33 mouse cellular contexts compared by ENCODE assay signal in genomic region chr8:45329206-45329980, GRCm38 (mm10). TPM values are rescaled to one million over a fixed set of nuclear protein-coding genes. Genes with fewer than 3 reads are reported as not detected.
A peak's percentile ranks its signal among the peaks of the same experiment; 100 is the strongest.
DNase-seq lines count a peak whose midpoint lies in the region; ATAC-seq and TF ChIP-seq lines count a peak whose summit lies in the region.
"Had no signal": no experiment of that assay in that cellular context is flagged by ENCODE, and none has a peak within 500 bp of the region (broad histone marks: within the 10 kb centered on the region; RNA-seq: fewer than 3 reads in every experiment).

No protein-coding gene starts in this region.

- TF ChIP-seq EP300 in heart, adult 2 months (IDR thresholded peaks at IDR 0.05; ENCODE audit: insufficient read depth, low read depth, low read length): no peak
- TF ChIP-seq EP300 in lung, postnatal 0 days (IDR thresholded peaks at IDR 0.05): no peak

- H3K79me2 ChIP-seq in heart, adult 2 months (replicated peaks; ENCODE audit: control insufficient read depth, insufficient read depth, low read length): no peaks in the 10 kb centered on the region

- 84% methylated on average over 6 of the region's 6 CpGs for WGBS in heart, adult 2 months
- 68% methylated on average over 6 of the region's 6 CpGs for WGBS in lung, postnatal 0 days
- WGBS in small intestine, adult 2 months: 26% methylated on average over 6 of the region's 6 CpGs
- WGBS in embryonic facial prominence, embryonic 10.5 days: 88% methylated on average over 6 of the region's 6 CpGs

- H3K9me3 ChIP-seq in lung, postnatal 0 days (ENCODE audit: low read length): no peaks in the 10 kb centered on the region
- no peaks in the 10 kb centered on the region for H3K9me3 ChIP-seq in embryonic facial prominence, embryonic 10.5 days
- H3K9me3 ChIP-seq: forebrain, embryonic 12.5 days; heart, embryonic 13.5 days; hindbrain, embryonic 13.5 days; limb, embryonic 10.5 days; midbrain, embryonic 12.5 days had no signal

- DNase-seq in heart, adult 8-10 months (ENCODE audit: low spot score): peak; percentile 13
- DNase-seq in heart, adult 2 months: no peak
- DNase-seq in lung, postnatal 0 days (ENCODE audit: low spot score): peak; percentile 71
- DNase-seq in embryonic facial prominence, embryonic 10.5 days (ENCODE audit: low spot score): no peak
- DNase-seq: adrenal gland, postnatal 36 days; cerebellum, adult 11 months; cerebellum, postnatal 10 days; gastrocnemius, postnatal 36 days; heart, postnatal 14 days; kidney, adult 9 months; kidney, postnatal 25 days; liver; liver, postnatal 0 days; spleen, adult 18-20 months had no signal

- TF ChIP-seq POLR2A in heart, adult 2 months (IDR thresholded peaks at IDR 0.05; ENCODE audit: insufficient read depth, low read depth, low read length): no peak
- no peak for TF ChIP-seq POLR2A in small intestine, adult 2 months (IDR thresholded peaks at IDR 0.05; ENCODE audit: low read depth, low read length)

- no peaks in the 10 kb centered on the region for H3K36me3 ChIP-seq in heart, adult 2 months (ENCODE audit: control insufficient read depth, insufficient read depth, low read length)
- H3K36me3 ChIP-seq in lung, postnatal 0 days (ENCODE audit: insufficient read depth, low read length): no peaks in the 10 kb centered on the region
- peaks cover 14% of the 10 kb centered on the region for H3K36me3 ChIP-seq in small intestine, adult 2 months (ENCODE audit: control insufficient read depth, insufficient read depth, low read length)
- no peaks in the 10 kb centered on the region for H3K36me3 ChIP-seq in embryonic facial prominence, embryonic 10.5 days (replicated peaks)
- H3K36me3 ChIP-seq: forebrain, embryonic 12.5 days; G1E; heart, embryonic 13.5 days; hindbrain, embryonic 13.5 days; limb, embryonic 10.5 days; midbrain, embryonic 12.5 days had no signal

- H3K27ac ChIP-seq in heart, adult 2 months: no peak overlapping the region
- peak overlapping the region; percentile 80 for H3K27ac ChIP-seq in brown adipose tissue, adult 24 weeks (replicated peaks; ENCODE audit: low read depth, low read length)
- H3K27ac ChIP-seq in lung, postnatal 0 days (ENCODE audit: low read length): peak overlapping the region; percentile 26; the same call in 1 of the 2 replicates
- H3K27ac ChIP-seq in small intestine, adult 2 months (ENCODE audit: insufficient read depth, low read depth, low read length): peak overlapping the region; percentile 91
- H3K27ac ChIP-seq in embryonic facial prominence, embryonic 10.5 days (replicated peaks): no peak overlapping the region
- H3K27ac ChIP-seq: forebrain, embryonic 12.5 days; heart, embryonic 13.5 days; hindbrain, embryonic 13.5 days; layer of hippocampus, adult 2 months; limb, embryonic 10.5 days; midbrain, embryonic 12.5 days had no signal

- no peak overlapping the region for H3K4me3 ChIP-seq in heart, adult 2 months
- no peak overlapping the region for H3K4me3 ChIP-seq in brown adipose tissue, adult 24 weeks (ENCODE audit: insufficient read depth, low read depth, low read length)
- H3K4me3 ChIP-seq in lung, postnatal 0 days (ENCODE audit: low read depth, low read length): no peak overlapping the region
- no peak overlapping the region for H3K4me3 ChIP-seq in small intestine, adult 2 months (ENCODE audit: low read depth, low read length)
- no peak overlapping the region for H3K4me3 ChIP-seq in embryonic facial prominence, embryonic 10.5 days
- H3K4me3 ChIP-seq: forebrain, embryonic 12.5 days; heart, embryonic 13.5 days; hindbrain, embryonic 13.5 days; layer of hippocampus, adult 2 months; limb, embryonic 10.5 days; midbrain, embryonic 12.5 days had no signal

- H3K9ac ChIP-seq in heart, adult 2 months (ENCODE audit: low read depth, low read length): no peak overlapping the region
- H3K9ac ChIP-seq in lung, postnatal 0 days (replicated peaks; ENCODE audit: low read depth): no peak overlapping the region
- H3K9ac ChIP-seq: forebrain, embryonic 12.5 days; heart, embryonic 13.5 days; hindbrain, embryonic 13.5 days; liver, postnatal 0 days; midbrain, embryonic 12.5 days had no signal

- H3K4me1 ChIP-seq in heart, adult 2 months (ENCODE audit: control insufficient read depth, insufficient read depth, low read length): peaks cover 4% of the 10 kb centered on the region
- peaks cover 6% of the 10 kb centered on the region for H3K4me1 ChIP-seq in brown adipose tissue, adult 24 weeks (ENCODE audit: control insufficient read depth, insufficient read depth, insufficient read length, low read length)
- no peaks in the 10 kb centered on the region for H3K4me1 ChIP-seq in lung, postnatal 0 days (ENCODE audit: insufficient read depth, low read depth, low read length)
- peaks cover 12% of the 10 kb centered on the region; the same call in 1 of the 2 replicates for H3K4me1 ChIP-seq in small intestine, adult 2 months (ENCODE audit: control insufficient read depth, insufficient read depth, insufficient read length, low read length)
- H3K4me1 ChIP-seq in embryonic facial prominence, embryonic 10.5 days: peaks cover 11% of the 10 kb centered on the region; the same call in 1 of the 2 replicates

- no peak overlapping the region for H3K4me2 ChIP-seq in lung, postnatal 0 days (replicated peaks; ENCODE audit: low read depth, low read length)
- H3K4me2 ChIP-seq: forebrain, embryonic 12.5 days; heart, embryonic 13.5 days; hindbrain, embryonic 13.5 days; midbrain, embryonic 12.5 days had no signal

- peak; percentile 58 for ATAC-seq in lung, postnatal 0 days
- no peak for ATAC-seq in activated CD4-positive, CD25-positive, alpha-beta regulatory T cell, adult 4 months
- ATAC-seq: inflammation-experienced regulatory T-cells, adult 6 months; liver, postnatal 0 days had no signal

- TF ChIP-seq CTCF in heart, adult 2 months (IDR thresholded peaks at IDR 0.05): no peak
- no peak for TF ChIP-seq CTCF in lung, postnatal 0 days (IDR thresholded peaks at IDR 0.05)
- TF ChIP-seq CTCF in small intestine, adult 2 months (IDR thresholded peaks at IDR 0.05; ENCODE audit: extremely low read depth, insufficient read length, insufficient replicate concordance, low read depth, low read length): no peak

- no peaks in the 10 kb centered on the region for H3K27me3 ChIP-seq in heart, adult 2 months (ENCODE audit: control insufficient read depth, insufficient read depth, low read length)
- H3K27me3 ChIP-seq in lung, postnatal 0 days (replicated peaks; ENCODE audit: insufficient read depth, low read length): no peaks in the 10 kb centered on the region
- no peaks in the 10 kb centered on the region for H3K27me3 ChIP-seq in small intestine, adult 2 months (ENCODE audit: control insufficient read depth, insufficient read depth, low read length)
- peaks cover 17% of the 10 kb centered on the region for H3K27me3 ChIP-seq in embryonic facial prominence, embryonic 10.5 days (replicated peaks; ENCODE audit: low read depth, poor library complexity, severe bottlenecking)
- H3K27me3 ChIP-seq: CH12.LX had no signal

- intact Hi-C loops in heart, adult 2 months (cut with DNase I): no loop called here

RNA-seq across cellular contexts. Expression of gene Cyp4v3, which starts 3.6 kb away (rescaled TPM):
- total RNA-seq in heart, adult 8-10 months (2022): 1 to 10 TPM; 1.8 to 2.5 (median 2.2) TPM
- 1 to 10 TPM; 2.3 to 2.4 TPM for total RNA-seq in heart, adult 2 months (2021)
- 1.4 and 2.1 TPM in 2 replicates for polyA plus RNA-seq in heart, adult 2 months (2012; rRNA removed)
- polyA plus RNA-seq in brown adipose tissue, adult 24 weeks (2012; ENCODE audit: insufficient read depth, insufficient read length, missing spikeins): 29.3 and 45.5 TPM in 2 replicates
- 13.2 and 13.6 TPM in 2 replicates for polyA plus RNA-seq in lung, postnatal 0 days (2015; fragmentation: Nextera tagmentation; extraction: Ambion mirVana)
- 6.4 and 37.4 TPM in 2 replicates for polyA plus RNA-seq in small intestine, adult 2 months (2012; rRNA removed)
- polyA plus RNA-seq in embryonic facial prominence, embryonic 10.5 days (2016; fragmentation: Nextera tagmentation; extraction: Ambion mirVana): 0.52 and 1.3 TPM in 2 replicates
- polyA plus RNA-seq in activated CD4-positive, CD25-positive, alpha-beta regulatory T cell, adult 4 months (2017; shearing (Covaris generic)): 10 to 100 TPM; 10.8 to 14.2 TPM
- polyA plus RNA-seq: G1E had no signal

RNA-seq across cellular contexts. Expression of gene Gm45753, which starts 21.1 kb away (rescaled TPM):
- total RNA-seq in heart, adult 8-10 months (2022): not detected
- total RNA-seq in heart, adult 2 months (2021): not detected
- polyA plus RNA-seq in heart, adult 2 months (2012; rRNA removed): 0.06 TPM in 1 of 2 replicates, not detected in the other
- not detected in 2 replicates for polyA plus RNA-seq in brown adipose tissue, adult 24 weeks (2012; ENCODE audit: insufficient read depth, insufficient read length, missing spikeins)
- 0.05 and 0.12 TPM in 2 replicates for polyA plus RNA-seq in lung, postnatal 0 days (2015; fragmentation: Nextera tagmentation; extraction: Ambion mirVana)
- polyA plus RNA-seq in small intestine, adult 2 months (2012; rRNA removed): not detected in 2 replicates
- polyA plus RNA-seq in embryonic facial prominence, embryonic 10.5 days (2016; fragmentation: Nextera tagmentation; extraction: Ambion mirVana): 0.07 TPM in 1 of 2 replicates, not detected in the other
- polyA plus RNA-seq in activated CD4-positive, CD25-positive, alpha-beta regulatory T cell, adult 4 months (2017; shearing (Covaris generic)): not detected
- total RNA-seq: adrenal gland, postnatal 36 days; CH12.LX; G1E; gastrocnemius, adult 18-20 months; gastrocnemius, postnatal 36 days; heart, postnatal 14 days; layer of hippocampus, adult 2 months; layer of hippocampus, postnatal 25 days; neutrophil, adult 5-6 weeks had no signal
- polyA plus RNA-seq: cortical plate, adult 2 months; embryonic facial prominence, embryonic 11.5 days; forebrain, embryonic 12.5 days; G1E; hindbrain, embryonic 13.5 days; inflammation-experienced regulatory T-cells, adult 6 months; limb, embryonic 10.5 days; midbrain, embryonic 12.5 days; thymus, postnatal 0 days; urinary bladder, adult 2 months had no signal

RNA-seq across cellular contexts. Expression of gene Klkb1, which starts 34.7 kb away (rescaled TPM):
- not detected for total RNA-seq in heart, adult 8-10 months (2022)
- not detected for total RNA-seq in heart, adult 2 months (2021)
- 0.04 TPM in 1 of 2 replicates, not detected in the other for polyA plus RNA-seq in heart, adult 2 months (2012; rRNA removed)
- 0.38 and 0.40 TPM in 2 replicates for polyA plus RNA-seq in brown adipose tissue, adult 24 weeks (2012; ENCODE audit: insufficient read depth, insufficient read length, missing spikeins)
- polyA plus RNA-seq in lung, postnatal 0 days (2015; fragmentation: Nextera tagmentation; extraction: Ambion mirVana): 0.15 and 0.25 TPM in 2 replicates
- 0.01 and 0.25 TPM in 2 replicates for polyA plus RNA-seq in small intestine, adult 2 months (2012; rRNA removed)
- polyA plus RNA-seq in embryonic facial prominence, embryonic 10.5 days (2016; fragmentation: Nextera tagmentation; extraction: Ambion mirVana): 0.03 TPM in 1 of 2 replicates, not detected in the other
- under 1 TPM; 0.09 to 0.25 TPM for polyA plus RNA-seq in activated CD4-positive, CD25-positive, alpha-beta regulatory T cell, adult 4 months (2017; shearing (Covaris generic))
- total RNA-seq: CH12.LX; gastrocnemius, postnatal 36 days; heart, postnatal 14 days; layer of hippocampus, adult 2 months; neutrophil, adult 5-6 weeks had no signal
- polyA plus RNA-seq: embryonic facial prominence, embryonic 11.5 days; G1E; heart, embryonic 13.5 days; hindbrain, embryonic 13.5 days; midbrain, embryonic 12.5 days; thymus, postnatal 0 days had no signal

RNA-seq across cellular contexts. Expression of gene Fam149a, which starts 52.7 kb away (rescaled TPM):
- 1 to 10 TPM; 4.7 to 5.3 (median 5.0) TPM for total RNA-seq in heart, adult 8-10 months (2022)
- 1 to 10 TPM; 4.0 to 4.1 TPM for total RNA-seq in heart, adult 2 months (2021)
- polyA plus RNA-seq in heart, adult 2 months (2012; rRNA removed): 2.2 and 2.4 TPM in 2 replicates
- 10.6 and 13.1 TPM in 2 replicates for polyA plus RNA-seq in brown adipose tissue, adult 24 weeks (2012; ENCODE audit: insufficient read depth, insufficient read length, missing spikeins)
- polyA plus RNA-seq in lung, postnatal 0 days (2015; fragmentation: Nextera tagmentation; extraction: Ambion mirVana): 7.3 and 8.4 TPM in 2 replicates
- 1.7 and 3.1 TPM in 2 replicates for polyA plus RNA-seq in small intestine, adult 2 months (2012; rRNA removed)
- polyA plus RNA-seq in embryonic facial prominence, embryonic 10.5 days (2016; fragmentation: Nextera tagmentation; extraction: Ambion mirVana): 13.1 and 13.8 TPM in 2 replicates
- polyA plus RNA-seq in activated CD4-positive, CD25-positive, alpha-beta regulatory T cell, adult 4 months (2017; shearing (Covaris generic)): not detected
- total RNA-seq: CH12.LX; neutrophil, adult 5-6 weeks had no signal
- polyA plus RNA-seq: G1E; inflammation-experienced regulatory T-cells, adult 6 months had no signal

Comparison
In these comparisons a context has a peak if more than half of its experiments do, and no peak if none do; other contexts are left out.
1. DNase-seq: peak in heart, adult 8-10 months (single experiment) and lung, postnatal 0 days (single experiment); none in heart, adult 2 months (0 of 2) and embryonic facial prominence, embryonic 10.5 days (single experiment).
2. H3K27ac ChIP-seq: peak in brown adipose tissue, adult 24 weeks (single experiment), lung, postnatal 0 days (single experiment) and small intestine, adult 2 months (single experiment); none in heart, adult 2 months (single experiment) and embryonic facial prominence, embryonic 10.5 days (single experiment).